8 mouse cellular contexts compared by ENCODE assay signal in the genomic region with DNA sequence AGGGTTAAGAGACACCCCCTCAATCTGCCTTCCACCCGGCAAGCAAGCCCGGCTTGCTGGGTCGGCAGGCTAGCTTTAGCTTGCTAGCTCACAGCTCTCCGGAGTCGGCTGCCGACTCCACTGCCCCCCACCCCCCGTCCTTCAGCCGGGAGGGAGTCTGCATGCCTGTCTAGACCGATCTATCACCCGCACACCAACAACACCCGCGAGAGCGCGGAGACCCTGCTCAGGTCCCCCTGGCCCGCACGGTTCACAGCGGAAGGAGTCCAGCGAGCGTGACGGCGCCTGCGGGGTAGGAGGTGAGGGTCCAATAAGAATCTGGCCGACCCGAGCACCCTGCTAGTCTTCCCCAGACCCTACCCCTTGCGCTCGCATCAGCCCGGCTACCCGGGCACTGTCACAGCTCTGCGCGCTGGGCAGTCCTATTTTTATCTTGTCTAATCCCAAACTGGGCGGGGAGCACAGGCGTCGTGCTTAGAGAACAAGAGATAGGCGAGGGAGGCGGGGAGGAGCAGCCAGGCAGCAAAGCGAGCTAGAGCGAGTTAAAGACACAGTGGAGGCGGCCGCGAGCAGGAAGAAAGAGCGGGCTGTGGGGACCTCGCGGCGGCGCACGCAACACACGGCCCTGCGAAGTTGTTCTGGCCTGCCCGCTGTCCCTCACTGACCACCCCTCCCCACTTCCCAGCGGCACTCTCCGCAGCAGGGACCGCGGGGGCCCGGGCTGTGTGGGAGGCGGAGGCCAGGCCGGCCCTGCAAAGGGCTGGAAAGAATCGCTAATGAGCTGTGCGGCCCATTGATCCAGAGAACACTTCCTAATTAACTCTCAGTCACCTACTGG.
DNase-seq lines count a peak whose midpoint lies in the region; ATAC-seq lines count a peak whose summit lies in the region.

No protein-coding gene starts in this region.

- peak overlapping the region; percentile 64 for H3K4me3 ChIP-seq in forebrain, embryonic 13.5 days

- no peaks in the 10 kb centered on the region for H3K36me3 ChIP-seq in forebrain, embryonic 13.5 days (ENCODE audit: poor library complexity, severe bottlenecking)

- H3K4me1 ChIP-seq in forebrain, embryonic 13.5 days, result peaks cover 48% of the 10 kb centered on the region

- H3K9ac ChIP-seq in forebrain, embryonic 13.5 days, result peak overlapping the region; percentile 84

- H3K4me2 ChIP-seq in forebrain, embryonic 13.5 days, result peak overlapping the region; percentile 71

- 3% methylated on average over 51 of the region's 58 CpGs for WGBS in forebrain, embryonic 13.5 days

- ATAC-seq in forebrain, embryonic 13.5 days, result peak; percentile 50
- ATAC-seq in hematopoietic stem cell, adult 5-6 weeks (replicated peaks in 1 of 2; ENCODE audit: insufficient read depth in 1 of 2, low FRiP score in 2 of 2, low TSS enrichment in 1 of 2, low read depth in 1 of 2, poor library complexity in 2 of 2, severe bottlenecking in 2 of 2), result peak; percentile 18 to 19; a peak in 2 of 4 replicates

- H3K27ac ChIP-seq in forebrain, embryonic 13.5 days, result peak overlapping the region; percentile 92

- peaks cover 71% of the 10 kb centered on the region for H3K27me3 ChIP-seq in forebrain, embryonic 13.5 days

- no peaks in the 10 kb centered on the region for H3K9me3 ChIP-seq in forebrain, embryonic 13.5 days (replicated peaks)

- peak; percentile 80 for DNase-seq in Muller cell, postnatal 12 days (ENCODE audit: inconsistent ontology term)
- DNase-seq in cerebellum, adult 11-12 months, result peak; percentile 67
- DNase-seq in layer of hippocampus, adult 9-11 months, result peak; percentile 62
- DNase-seq in lung, postnatal 14 days, result peak; percentile 62
- peak; percentile 61 to 64 for DNase-seq in right cerebral cortex, adult 2 months (ENCODE audit: low spot score in 2 of 2)
- DNase-seq in yolk sac, embryonic 10.5 days (ENCODE audit: low spot score), result peak; percentile 64

Comparison
In these comparisons a context has a peak if more than half of its experiments do, and no peak if none do; other contexts are left out.
1. Peak in every context shown above with its lines: DNase-seq, ATAC-seq, H3K4me3 ChIP-seq and H3K27ac ChIP-seq.